In genomic region chr10:80002829-80003228, GRCm38 (mm10) we compare ENCODE assay signal across 15 mouse cellular contexts. TPM values are rescaled to one million over a fixed set of nuclear protein-coding genes. Genes with fewer than 3 reads are reported as not detected.
A peak's percentile ranks its signal among the peaks of the same experiment; 100 is the strongest.
DNase-seq lines count a peak whose midpoint lies in the region; ATAC-seq and TF ChIP-seq lines count a peak whose summit lies in the region.
"Had no signal": no experiment of that assay in that cellular context is flagged by ENCODE, and none has a peak within 500 bp of the region (broad histone marks: within the 10 kb centered on the region; RNA-seq: fewer than 3 reads in every experiment).

No protein-coding gene starts in this region.

- peaks cover 33% of the 10 kb centered on the region for H3K4me1 ChIP-seq in forebrain, embryonic 10.5 days
- H3K4me1 ChIP-seq in forebrain, postnatal 0 days (ENCODE audit: insufficient read depth) = no peaks in the 10 kb centered on the region
- H3K4me1 ChIP-seq in hindbrain, embryonic 12.5 days = peaks cover 13% of the 10 kb centered on the region
- H3K4me1 ChIP-seq in hindbrain, embryonic 11.5 days (replicated peaks; ENCODE audit: control insufficient read depth, insufficient read depth, low read length) = peaks cover 4% of the 10 kb centered on the region
- H3K4me1 ChIP-seq in neural tube, embryonic 12.5 days = peaks cover 14% of the 10 kb centered on the region
- peaks cover 14% of the 10 kb centered on the region for H3K4me1 ChIP-seq in neural tube, embryonic 15.5 days
- H3K4me1 ChIP-seq in stomach, postnatal 0 days (replicated peaks; ENCODE audit: control insufficient read depth, insufficient read depth) = peaks cover 5% of the 10 kb centered on the region; the same call in 1 of the 2 replicates
- H3K4me1 ChIP-seq in midbrain, postnatal 0 days (ENCODE audit: insufficient read depth, low read length) = no peaks in the 10 kb centered on the region

- peak overlapping the region; percentile 5; the same call in 1 of the 2 replicates for H3K4me3 ChIP-seq in forebrain, embryonic 10.5 days
- H3K4me3 ChIP-seq in forebrain, postnatal 0 days (ENCODE audit: low read depth, low read length) = no peak overlapping the region
- no peak overlapping the region for H3K4me3 ChIP-seq in hindbrain, embryonic 12.5 days
- H3K4me3 ChIP-seq in hindbrain, embryonic 11.5 days (ENCODE audit: low read depth, low read length) = no peak overlapping the region
- no peak overlapping the region for H3K4me3 ChIP-seq in neural tube, embryonic 12.5 days
- H3K4me3 ChIP-seq in neural tube, embryonic 15.5 days (replicated peaks) = no peak overlapping the region
- no peak overlapping the region for H3K4me3 ChIP-seq in stomach, postnatal 0 days (ENCODE audit: low read depth, low read length)
- H3K4me3 ChIP-seq in midbrain, postnatal 0 days (ENCODE audit: low read depth, low read length) = no peak overlapping the region
- H3K4me3 ChIP-seq: erythroblast, embryonic 14.5 days; heart, embryonic 15.5 days had no signal

- no peak for DNase-seq in forebrain, embryonic 10.5 days (ENCODE audit: extremely low spot score, low spot score)
- no peak for DNase-seq in forebrain, postnatal 0 days
- DNase-seq in hindbrain, embryonic 11.5 days (ENCODE audit: low spot score) = no peak
- no peak for DNase-seq in stomach, postnatal 0 days (ENCODE audit: low spot score)
- no peak for DNase-seq in midbrain, postnatal 0 days (ENCODE audit: low spot score)
- DNase-seq: cerebellum, adult 11 months; kidney, adult 8-10 months; midbrain, embryonic 14.5 days had no signal

- H3K27me3 ChIP-seq in forebrain, embryonic 10.5 days (ENCODE audit: poor library complexity, severe bottlenecking) = peaks cover 78% of the 10 kb centered on the region
- H3K27me3 ChIP-seq in forebrain, postnatal 0 days (ENCODE audit: insufficient read depth, low read length) = peaks cover 9% of the 10 kb centered on the region; the same call in 1 of the 2 replicates
- peaks cover 46% of the 10 kb centered on the region for H3K27me3 ChIP-seq in hindbrain, embryonic 12.5 days
- H3K27me3 ChIP-seq in hindbrain, embryonic 11.5 days (ENCODE audit: control insufficient read depth, insufficient read depth, low read length) = peaks cover 26% of the 10 kb centered on the region
- peaks cover 35% of the 10 kb centered on the region for H3K27me3 ChIP-seq in neural tube, embryonic 12.5 days (replicated peaks)
- peaks cover 22% of the 10 kb centered on the region; the same call in 1 of the 2 replicates for H3K27me3 ChIP-seq in neural tube, embryonic 15.5 days (replicated peaks)
- H3K27me3 ChIP-seq in stomach, postnatal 0 days (ENCODE audit: control insufficient read depth, insufficient read depth, low read length) = no peaks in the 10 kb centered on the region
- peaks cover 5% of the 10 kb centered on the region; the same call in 1 of the 2 replicates for H3K27me3 ChIP-seq in midbrain, postnatal 0 days (ENCODE audit: insufficient read depth, low read length)

- whole genome bisulfite sequencing in forebrain, embryonic 10.5 days = 21% methylated on average over 21 of the region's 21 CpGs
- 21% methylated on average over 21 of the region's 21 CpGs for WGBS in forebrain, postnatal 0 days
- 14% methylated on average over 21 of the region's 21 CpGs for WGBS in hindbrain, embryonic 12.5 days
- WGBS in hindbrain, embryonic 11.5 days = 20% methylated on average over 21 of the region's 21 CpGs
- WGBS in neural tube, embryonic 12.5 days = 28% methylated on average over 21 of the region's 21 CpGs
- WGBS in neural tube, embryonic 15.5 days = 35% methylated on average over 21 of the region's 21 CpGs
- 57% methylated on average over 21 of the region's 21 CpGs for WGBS in stomach, postnatal 0 days
- WGBS in midbrain, postnatal 0 days = 30% methylated on average over 21 of the region's 21 CpGs

- no peak overlapping the region for H3K27ac ChIP-seq in forebrain, embryonic 10.5 days
- H3K27ac ChIP-seq in forebrain, postnatal 0 days (ENCODE audit: low read depth, low read length) = no peak overlapping the region
- no peak overlapping the region for H3K27ac ChIP-seq in hindbrain, embryonic 12.5 days
- H3K27ac ChIP-seq in hindbrain, embryonic 11.5 days (ENCODE audit: low read depth, low read length) = no peak overlapping the region
- no peak overlapping the region for H3K27ac ChIP-seq in neural tube, embryonic 12.5 days
- no peak overlapping the region for H3K27ac ChIP-seq in neural tube, embryonic 15.5 days (replicated peaks)
- peak overlapping the region; percentile 30 for H3K27ac ChIP-seq in stomach, postnatal 0 days (replicated peaks)
- H3K27ac ChIP-seq in midbrain, postnatal 0 days (ENCODE audit: low read depth, low read length) = no peak overlapping the region
- H3K27ac ChIP-seq: heart, embryonic 15.5 days had no signal

- H3K36me3 ChIP-seq in forebrain, embryonic 10.5 days (replicated peaks) = no peaks in the 10 kb centered on the region
- no peaks in the 10 kb centered on the region for H3K36me3 ChIP-seq in forebrain, postnatal 0 days (ENCODE audit: insufficient read depth)
- H3K36me3 ChIP-seq in hindbrain, embryonic 12.5 days = no peaks in the 10 kb centered on the region
- H3K36me3 ChIP-seq in hindbrain, embryonic 11.5 days (ENCODE audit: control insufficient read depth, insufficient read depth, low read length) = no peaks in the 10 kb centered on the region
- H3K36me3 ChIP-seq in neural tube, embryonic 12.5 days = peaks cover 3% of the 10 kb centered on the region
- H3K36me3 ChIP-seq in neural tube, embryonic 15.5 days = no peaks in the 10 kb centered on the region
- no peaks in the 10 kb centered on the region for H3K36me3 ChIP-seq in stomach, postnatal 0 days (ENCODE audit: control insufficient read depth, insufficient read depth, low read length)
- no peaks in the 10 kb centered on the region for H3K36me3 ChIP-seq in midbrain, postnatal 0 days (ENCODE audit: insufficient read depth, low read length)
- H3K36me3 ChIP-seq: heart, embryonic 15.5 days had no signal

- H3K9ac ChIP-seq in forebrain, postnatal 0 days = no peak overlapping the region
- H3K9ac ChIP-seq in hindbrain, embryonic 12.5 days = 0 out of 2 replicates have a peak overlapping the region, but pooled peaks have one; percentile 35
- no peak overlapping the region for H3K9ac ChIP-seq in hindbrain, embryonic 11.5 days (ENCODE audit: low read depth, low read length)
- no peak overlapping the region for H3K9ac ChIP-seq in neural tube, embryonic 12.5 days
- no peak overlapping the region for H3K9ac ChIP-seq in neural tube, embryonic 15.5 days (replicated peaks)
- peak overlapping the region; percentile 24; the same call in 1 of the 2 replicates for H3K9ac ChIP-seq in stomach, postnatal 0 days (ENCODE audit: low read length)
- H3K9ac ChIP-seq in midbrain, postnatal 0 days (replicated peaks; ENCODE audit: low read length, poor library complexity, severe bottlenecking) = no peak overlapping the region
- H3K9ac ChIP-seq: heart, embryonic 15.5 days had no signal

- no peak for TF ChIP-seq EP300 in stomach, postnatal 0 days (optimal IDR thresholded peaks at IDR 0.05)

- no peak overlapping the region for H3K4me2 ChIP-seq in forebrain, postnatal 0 days (ENCODE audit: low read depth)
- H3K4me2 ChIP-seq in hindbrain, embryonic 12.5 days (replicated peaks) = no peak overlapping the region
- H3K4me2 ChIP-seq in hindbrain, embryonic 11.5 days (replicated peaks; ENCODE audit: low read depth, low read length) = no peak overlapping the region
- H3K4me2 ChIP-seq in neural tube, embryonic 12.5 days (replicated peaks) = 0 out of 2 replicates have a peak overlapping the region, but pooled peaks have one; percentile 1
- no peak overlapping the region for H3K4me2 ChIP-seq in neural tube, embryonic 15.5 days
- no peak overlapping the region for H3K4me2 ChIP-seq in stomach, postnatal 0 days (replicated peaks; ENCODE audit: low read depth)
- no peak overlapping the region for H3K4me2 ChIP-seq in midbrain, postnatal 0 days (ENCODE audit: low read depth, low read length, poor library complexity, severe bottlenecking)
- H3K4me2 ChIP-seq: heart, embryonic 15.5 days had no signal

- ATAC-seq in forebrain, postnatal 0 days = no peak
- no peak for ATAC-seq in hindbrain, embryonic 12.5 days (ENCODE audit: low FRiP score)
- ATAC-seq in hindbrain, embryonic 11.5 days (ENCODE audit: low FRiP score) = no peak
- ATAC-seq in neural tube, embryonic 12.5 days (ENCODE audit: low FRiP score, low read depth) = no peak
- no peak for ATAC-seq in neural tube, embryonic 15.5 days (ENCODE audit: low FRiP score)
- no peak for ATAC-seq in stomach, postnatal 0 days (ENCODE audit: low FRiP score, low TSS enrichment)
- no peak for ATAC-seq in midbrain, postnatal 0 days (ENCODE audit: low FRiP score)

- H3K9me3 ChIP-seq in forebrain, embryonic 10.5 days = no peaks in the 10 kb centered on the region
- no peaks in the 10 kb centered on the region for H3K9me3 ChIP-seq in forebrain, postnatal 0 days (ENCODE audit: low read length)
- H3K9me3 ChIP-seq in hindbrain, embryonic 12.5 days (replicated peaks) = no peaks in the 10 kb centered on the region
- no peaks in the 10 kb centered on the region for H3K9me3 ChIP-seq in hindbrain, embryonic 11.5 days (ENCODE audit: control insufficient read depth, low read length)
- H3K9me3 ChIP-seq in neural tube, embryonic 12.5 days = no peaks in the 10 kb centered on the region
- H3K9me3 ChIP-seq in neural tube, embryonic 15.5 days (replicated peaks) = no peaks in the 10 kb centered on the region
- no peaks in the 10 kb centered on the region for H3K9me3 ChIP-seq in stomach, postnatal 0 days (ENCODE audit: control insufficient read depth, low read length)
- no peaks in the 10 kb centered on the region for H3K9me3 ChIP-seq in midbrain, postnatal 0 days (ENCODE audit: low read length)
- H3K9me3 ChIP-seq: heart, embryonic 15.5 days had no signal

- TF ChIP-seq CTCF in forebrain, postnatal 0 days (IDR thresholded peaks at IDR 0.05; ENCODE audit: low read depth) = no peak
- TF ChIP-seq CTCF in stomach, postnatal 0 days (IDR thresholded peaks at IDR 0.05; ENCODE audit: low read depth) = no peak
- no peak for TF ChIP-seq CTCF in midbrain, postnatal 0 days (IDR thresholded peaks at IDR 0.05)

RNA-seq across cellular contexts. Expression of gene Abca7, which starts 6.5 kb away (rescaled TPM):
- polyA plus RNA-seq in forebrain, embryonic 10.5 days (2016; fragmentation: Nextera tagmentation; extraction: Ambion mirVana) = 2.9 and 3.1 TPM in 2 replicates
- total RNA-seq in forebrain, postnatal 0 days (2014; rRNA removed) = 6.1 and 6.2 TPM in 2 replicates
- 1.1 TPM in 2 replicates for polyA plus RNA-seq in forebrain, postnatal 0 days (2015; fragmentation: Nextera tagmentation; extraction: Ambion mirVana)
- polyA plus RNA-seq in hindbrain, embryonic 12.5 days (2016; fragmentation: Nextera tagmentation; extraction: Ambion mirVana) = 6.9 and 7.7 TPM in 2 replicates
- polyA plus RNA-seq in hindbrain, embryonic 11.5 days (2014; fragmentation: Nextera tagmentation; extraction: Ambion mirVana) = 2.6 TPM in 2 replicates
- polyA plus RNA-seq in neural tube, embryonic 12.5 days (2016; fragmentation: Nextera tagmentation; extraction: Ambion mirVana) = 9.9 and 10.7 TPM in 2 replicates
- polyA plus RNA-seq in neural tube, embryonic 15.5 days (2015; fragmentation: Nextera tagmentation; extraction: Ambion mirVana) = 5.2 and 5.6 TPM in 2 replicates
- 2.6 and 3.2 TPM in 2 replicates for polyA plus RNA-seq in stomach, postnatal 0 days (2015; fragmentation: Nextera tagmentation; extraction: Ambion mirVana)
- total RNA-seq in midbrain, postnatal 0 days (2014; rRNA removed) = 9.3 TPM in 2 replicates
- polyA plus RNA-seq in midbrain, postnatal 0 days (2015; fragmentation: Nextera tagmentation; extraction: Ambion mirVana) = 1.7 and 1.9 TPM in 2 replicates

RNA-seq across cellular contexts. Expression of gene Arhgap45, which starts 13.6 kb away (rescaled TPM):
- 8.0 and 9.1 TPM in 2 replicates for polyA plus RNA-seq in forebrain, embryonic 10.5 days (2016; fragmentation: Nextera tagmentation; extraction: Ambion mirVana)
- total RNA-seq in forebrain, postnatal 0 days (2014; rRNA removed) = 2.3 and 2.4 TPM in 2 replicates
- polyA plus RNA-seq in forebrain, postnatal 0 days (2015; fragmentation: Nextera tagmentation; extraction: Ambion mirVana) = 1.2 and 1.7 TPM in 2 replicates
- polyA plus RNA-seq in hindbrain, embryonic 12.5 days (2016; fragmentation: Nextera tagmentation; extraction: Ambion mirVana) = 8.7 and 8.9 TPM in 2 replicates
- 4.1 and 4.3 TPM in 2 replicates for polyA plus RNA-seq in hindbrain, embryonic 11.5 days (2014; fragmentation: Nextera tagmentation; extraction: Ambion mirVana)
- 4.3 and 4.7 TPM in 2 replicates for polyA plus RNA-seq in neural tube, embryonic 12.5 days (2016; fragmentation: Nextera tagmentation; extraction: Ambion mirVana)
- polyA plus RNA-seq in neural tube, embryonic 15.5 days (2015; fragmentation: Nextera tagmentation; extraction: Ambion mirVana) = 2.0 and 13.7 TPM in 2 replicates
- polyA plus RNA-seq in stomach, postnatal 0 days (2015; fragmentation: Nextera tagmentation; extraction: Ambion mirVana) = 2.0 TPM in 2 replicates
- 1.7 and 2.4 TPM in 2 replicates for total RNA-seq in midbrain, postnatal 0 days (2014; rRNA removed)
- polyA plus RNA-seq in midbrain, postnatal 0 days (2015; fragmentation: Nextera tagmentation; extraction: Ambion mirVana) = 1.2 and 1.6 TPM in 2 replicates

RNA-seq across cellular contexts. Expression of gene Cnn2, which starts 14.4 kb away (rescaled TPM):
- 222 and 226 TPM in 2 replicates for polyA plus RNA-seq in forebrain, embryonic 10.5 days (2016; fragmentation: Nextera tagmentation; extraction: Ambion mirVana)
- 19.5 and 28.2 TPM in 2 replicates for total RNA-seq in forebrain, postnatal 0 days (2014; rRNA removed)
- polyA plus RNA-seq in forebrain, postnatal 0 days (2015; fragmentation: Nextera tagmentation; extraction: Ambion mirVana) = 15.7 and 17.0 TPM in 2 replicates
- 178 and 204 TPM in 2 replicates for polyA plus RNA-seq in hindbrain, embryonic 12.5 days (2016; fragmentation: Nextera tagmentation; extraction: Ambion mirVana)
- polyA plus RNA-seq in hindbrain, embryonic 11.5 days (2014; fragmentation: Nextera tagmentation; extraction: Ambion mirVana) = 180 and 221 TPM in 2 replicates
- polyA plus RNA-seq in neural tube, embryonic 12.5 days (2016; fragmentation: Nextera tagmentation; extraction: Ambion mirVana) = 106 and 107 TPM in 2 replicates
- 31.6 and 76.4 TPM in 2 replicates for polyA plus RNA-seq in neural tube, embryonic 15.5 days (2015; fragmentation: Nextera tagmentation; extraction: Ambion mirVana)
- polyA plus RNA-seq in stomach, postnatal 0 days (2015; fragmentation: Nextera tagmentation; extraction: Ambion mirVana) = 236 and 245 TPM in 2 replicates
- 14.8 and 19.5 TPM in 2 replicates for total RNA-seq in midbrain, postnatal 0 days (2014; rRNA removed)
- 12.6 and 12.8 TPM in 2 replicates for polyA plus RNA-seq in midbrain, postnatal 0 days (2015; fragmentation: Nextera tagmentation; extraction: Ambion mirVana)

RNA-seq across cellular contexts. Expression of gene Tmem259, which starts 18.7 kb away (rescaled TPM):
- 8.4 and 9.6 TPM in 2 replicates for polyA plus RNA-seq in forebrain, embryonic 10.5 days (2016; fragmentation: Nextera tagmentation; extraction: Ambion mirVana)
- 109 and 129 TPM in 2 replicates for total RNA-seq in forebrain, postnatal 0 days (2014; rRNA removed)
- 25.6 and 26.5 TPM in 2 replicates for polyA plus RNA-seq in forebrain, postnatal 0 days (2015; fragmentation: Nextera tagmentation; extraction: Ambion mirVana)
- polyA plus RNA-seq in hindbrain, embryonic 12.5 days (2016; fragmentation: Nextera tagmentation; extraction: Ambion mirVana) = 23.1 and 25.5 TPM in 2 replicates
- 14.6 and 16.1 TPM in 2 replicates for polyA plus RNA-seq in hindbrain, embryonic 11.5 days (2014; fragmentation: Nextera tagmentation; extraction: Ambion mirVana)
- 26.3 and 27.7 TPM in 2 replicates for polyA plus RNA-seq in neural tube, embryonic 12.5 days (2016; fragmentation: Nextera tagmentation; extraction: Ambion mirVana)
- polyA plus RNA-seq in neural tube, embryonic 15.5 days (2015; fragmentation: Nextera tagmentation; extraction: Ambion mirVana) = 21.3 and 24.7 TPM in 2 replicates
- 18.5 and 19.1 TPM in 2 replicates for polyA plus RNA-seq in stomach, postnatal 0 days (2015; fragmentation: Nextera tagmentation; extraction: Ambion mirVana)
- total RNA-seq in midbrain, postnatal 0 days (2014; rRNA removed) = 134 and 172 TPM in 2 replicates
- 26.2 and 29.3 TPM in 2 replicates for polyA plus RNA-seq in midbrain, postnatal 0 days (2015; fragmentation: Nextera tagmentation; extraction: Ambion mirVana)

RNA-seq across cellular contexts. Expression of gene Grin3b, which starts 32.3 kb away (rescaled TPM):
- 0.20 and 0.31 TPM in 2 replicates for polyA plus RNA-seq in forebrain, embryonic 10.5 days (2016; fragmentation: Nextera tagmentation; extraction: Ambion mirVana)
- 0.14 and 0.15 TPM in 2 replicates for total RNA-seq in forebrain, postnatal 0 days (2014; rRNA removed)
- polyA plus RNA-seq in forebrain, postnatal 0 days (2015; fragmentation: Nextera tagmentation; extraction: Ambion mirVana) = 0.09 and 0.18 TPM in 2 replicates
- 0.23 and 0.44 TPM in 2 replicates for polyA plus RNA-seq in hindbrain, embryonic 12.5 days (2016; fragmentation: Nextera tagmentation; extraction: Ambion mirVana)
- polyA plus RNA-seq in hindbrain, embryonic 11.5 days (2014; fragmentation: Nextera tagmentation; extraction: Ambion mirVana) = 0.29 and 0.49 TPM in 2 replicates
- 0.24 and 0.40 TPM in 2 replicates for polyA plus RNA-seq in neural tube, embryonic 12.5 days (2016; fragmentation: Nextera tagmentation; extraction: Ambion mirVana)
- polyA plus RNA-seq in neural tube, embryonic 15.5 days (2015; fragmentation: Nextera tagmentation; extraction: Ambion mirVana) = 0.32 and 0.33 TPM in 2 replicates
- polyA plus RNA-seq in stomach, postnatal 0 days (2015; fragmentation: Nextera tagmentation; extraction: Ambion mirVana) = 0.17 and 0.18 TPM in 2 replicates
- total RNA-seq in midbrain, postnatal 0 days (2014; rRNA removed) = 0.42 and 2.2 TPM in 2 replicates
- polyA plus RNA-seq in midbrain, postnatal 0 days (2015; fragmentation: Nextera tagmentation; extraction: Ambion mirVana) = 0.11 and 0.21 TPM in 2 replicates
- total RNA-seq: adrenal gland, postnatal 36 days; common myeloid progenitor, adult 5-6 weeks had no signal
- polyA plus RNA-seq: erythroblast, embryonic 14.5 days had no signal

Comparison
In these comparisons a context has a peak if more than half of its experiments do, and no peak if none do; other contexts are left out.
1. H3K9ac ChIP-seq: peak in hindbrain, embryonic 12.5 days (single experiment) and stomach, postnatal 0 days (single experiment); none in forebrain, postnatal 0 days (single experiment), hindbrain, embryonic 11.5 days (single experiment), neural tube, embryonic 12.5 days (single experiment), neural tube, embryonic 15.5 days (single experiment) and midbrain, postnatal 0 days (single experiment).